Mouse (Mus musculus): Measurements from ENCODE around the gene Dnajc13. TPM values are rescaled to one million over a fixed set of nuclear protein-coding genes. Genes with fewer than 3 reads are reported as not detected.

Dnajc13 gene
- 11.6 and 12.1 TPM in 2 replicates for polyA plus RNA-seq (2016; fragmentation: Nextera tagmentation; extraction: Ambion mirVana)

- Histone ChIP-seq H3K4me1 (peaks cover 35% of the 10 kb centered on the region), H3K36me3 (no peaks in the 10 kb centered on the region), H3K4me3 (peak within 1 kb of the TSS; percentile 96), H3K27ac (peak within 1 kb of the TSS; percentile 83), H3K4me2 (peak within 1 kb of the TSS; percentile 87), H3K27me3 (replicated peaks) (no peaks in the 10 kb centered on the region), H3K9ac (peak within 1 kb of the TSS; percentile 89), H3K9me3 (replicated peaks) (no peaks in the 10 kb centered on the region)
- WGBS (ENCODE audit: insufficient replicate concordance) = under 1% methylated on average over 52 of the region's 60 CpGs
- ATAC-seq = peak; percentile 96
Measured at GRCm38 (mm10) chr9:104262823-104263352, at the start of gene Dnajc13. TSS of gene Dnajc13 (minus strand) at chr9:104262930.

GRCm38 (mm10) chr9:104306734-104307133 lies 44.0 kb upstream of the Dnajc13 start:
- H3K4me2 ChIP-seq = no peak overlapping the region
- H3K4me1 ChIP-seq = no peaks in the 10 kb centered on the region
- no peak for ATAC-seq
- WGBS (ENCODE audit: insufficient replicate concordance) = 12% methylated on average over 6 of the region's 6 CpGs
- H3K27me3 ChIP-seq (replicated peaks) = no peaks in the 10 kb centered on the region
- H3K9me3 ChIP-seq (replicated peaks) = no peaks in the 10 kb centered on the region
- H3K9ac ChIP-seq = no peak overlapping the region
- H3K27ac ChIP-seq = no peak overlapping the region
- no peak overlapping the region for H3K4me3 ChIP-seq
- no peaks in the 10 kb centered on the region for H3K36me3 ChIP-seq

- Histone ChIP-seq H3K9ac (no peak overlapping the region), H3K27me3 (replicated peaks) (no peaks in the 10 kb centered on the region), H3K4me2 (no peak overlapping the region), H3K36me3 (no peaks in the 10 kb centered on the region), H3K9me3 (replicated peaks) (no peaks in the 10 kb centered on the region), H3K4me3 (no peak overlapping the region), H3K4me1 (no peaks in the 10 kb centered on the region), H3K27ac (no peak overlapping the region)
- 77% methylated on average over 6 of the region's 6 CpGs for WGBS (ENCODE audit: insufficient replicate concordance)
- no peak for ATAC-seq
Measured at GRCm38 (mm10) chr9:104305333-104306111, 42.8 kb upstream of the Dnajc13 start.

DNA sequence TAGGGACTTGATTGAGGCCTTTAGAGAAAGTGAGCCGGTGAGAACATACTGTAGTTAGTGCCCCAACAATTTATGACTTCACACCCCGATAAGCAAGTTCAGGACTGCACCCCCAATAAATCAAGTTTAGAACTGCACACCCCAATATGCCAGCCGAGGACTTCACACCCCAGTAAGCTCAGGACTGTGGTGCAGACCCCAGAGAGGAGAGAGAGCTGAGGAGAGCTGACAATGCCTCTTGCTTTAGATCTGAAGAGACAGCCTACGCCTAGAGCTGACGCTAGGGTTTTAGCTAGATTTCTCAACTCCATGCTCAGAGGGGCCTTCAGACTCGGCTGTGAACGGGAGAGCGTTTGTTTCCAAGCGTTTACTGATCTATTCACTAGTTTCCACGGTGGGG lies 42.1 kb upstream of the Dnajc13 start:
- 67% methylated on average over 10 of the region's 10 CpGs for WGBS (ENCODE audit: insufficient replicate concordance)
- Histone ChIP-seq H3K27ac (no peak overlapping the region), H3K36me3 (no peaks in the 10 kb centered on the region), H3K27me3 (replicated peaks) (no peaks in the 10 kb centered on the region), H3K4me3 (no peak overlapping the region), H3K4me2 (no peak overlapping the region), H3K9me3 (replicated peaks) (no peaks in the 10 kb centered on the region), H3K9ac (no peak overlapping the region), H3K4me1 (no peaks in the 10 kb centered on the region)
- no peak for ATAC-seq

GRCm38 (mm10) chr9:104304376-104304775 lies 41.6 kb upstream of the Dnajc13 start:
- H3K4me1 ChIP-seq = no peaks in the 10 kb centered on the region
- no peaks in the 10 kb centered on the region for H3K27me3 ChIP-seq (replicated peaks)
- H3K36me3 ChIP-seq = no peaks in the 10 kb centered on the region
- no peaks in the 10 kb centered on the region for H3K9me3 ChIP-seq (replicated peaks)
- H3K27ac ChIP-seq = no peak overlapping the region
- H3K4me3 ChIP-seq = no peak overlapping the region
- no peak overlapping the region for H3K9ac ChIP-seq
- no peak overlapping the region for H3K4me2 ChIP-seq
- no peak for ATAC-seq
- 59% methylated on average over 4 of the region's 4 CpGs for WGBS (ENCODE audit: insufficient replicate concordance)

DNA sequence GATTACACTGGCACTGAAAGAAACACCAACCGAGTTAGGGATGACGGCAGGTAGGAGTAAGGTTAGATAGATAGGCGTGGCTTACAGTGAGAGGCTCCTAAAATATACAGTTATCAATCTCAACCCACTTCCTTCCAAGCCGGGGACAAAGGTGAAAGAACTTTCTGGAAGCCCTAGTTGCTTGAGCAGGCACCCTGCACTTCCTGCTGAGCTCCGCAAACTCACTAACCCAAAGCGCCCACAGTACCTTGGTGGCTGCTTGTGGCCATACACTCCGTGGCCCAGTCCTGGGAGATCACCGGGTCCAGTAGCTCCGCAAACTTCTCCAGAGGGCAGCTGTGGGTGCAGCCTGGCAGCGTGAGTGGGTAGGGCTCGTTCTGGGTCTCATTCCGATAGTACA lies 37.8 kb upstream of the Dnajc13 start:
- H3K4me2 ChIP-seq = no peak overlapping the region
- H3K4me3 ChIP-seq = no peak overlapping the region
- no peaks in the 10 kb centered on the region for H3K27me3 ChIP-seq (replicated peaks)
- H3K9ac ChIP-seq = no peak overlapping the region
- H3K27ac ChIP-seq = no peak overlapping the region
- WGBS (ENCODE audit: insufficient replicate concordance) = 59% methylated on average over 12 of the region's 12 CpGs
- ATAC-seq = no peak
- H3K36me3 ChIP-seq = no peaks in the 10 kb centered on the region
- H3K4me1 ChIP-seq = no peaks in the 10 kb centered on the region
- no peaks in the 10 kb centered on the region for H3K9me3 ChIP-seq (replicated peaks)

DNA sequence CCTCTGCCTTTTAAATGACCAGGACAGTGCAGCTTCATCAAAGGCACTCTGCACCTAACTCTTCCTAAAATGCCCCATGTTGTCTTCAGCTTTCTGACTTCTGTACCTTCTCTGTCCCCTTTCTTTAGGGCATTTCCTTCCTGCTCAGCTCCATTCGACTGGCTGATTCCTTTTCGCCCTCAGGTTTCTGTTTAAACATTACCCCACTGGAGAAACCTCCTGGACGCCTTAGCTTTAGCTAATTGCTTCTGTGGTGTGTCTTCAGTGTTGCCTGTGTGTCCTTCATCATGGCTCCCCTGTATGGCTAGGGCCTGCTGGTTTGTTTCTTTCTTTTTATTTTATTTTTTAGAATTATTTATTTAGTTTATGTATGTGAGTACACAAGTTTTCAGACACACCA lies 34.3 kb upstream of the Dnajc13 start:
- no peak for ATAC-seq
- H3K4me3 ChIP-seq = no peak overlapping the region
- H3K27ac ChIP-seq = no peak overlapping the region
- H3K36me3 ChIP-seq = no peaks in the 10 kb centered on the region
- no peak overlapping the region for H3K4me2 ChIP-seq
- no peak overlapping the region for H3K9ac ChIP-seq
- WGBS (ENCODE audit: insufficient replicate concordance) = 37% methylated on average over 3 of the region's 3 CpGs
- no peaks in the 10 kb centered on the region for H3K9me3 ChIP-seq (replicated peaks)
- no peaks in the 10 kb centered on the region for H3K27me3 ChIP-seq (replicated peaks)
- H3K4me1 ChIP-seq = no peaks in the 10 kb centered on the region

- Histone ChIP-seq H3K9me3 (replicated peaks) (no peaks in the 10 kb centered on the region), H3K27me3 (replicated peaks) (no peaks in the 10 kb centered on the region), H3K9ac (no peak overlapping the region), H3K4me1 (no peaks in the 10 kb centered on the region), H3K36me3 (no peaks in the 10 kb centered on the region), H3K4me3 (no peak overlapping the region), H3K27ac (no peak overlapping the region), H3K4me2 (no peak overlapping the region)
- whole genome bisulfite sequencing (ENCODE audit: insufficient replicate concordance) = 35% methylated on average over 6 of the region's 6 CpGs
- no peak for ATAC-seq
Measured at GRCm38 (mm10) chr9:104284934-104285333, 22.2 kb upstream of the Dnajc13 start.

DNA sequence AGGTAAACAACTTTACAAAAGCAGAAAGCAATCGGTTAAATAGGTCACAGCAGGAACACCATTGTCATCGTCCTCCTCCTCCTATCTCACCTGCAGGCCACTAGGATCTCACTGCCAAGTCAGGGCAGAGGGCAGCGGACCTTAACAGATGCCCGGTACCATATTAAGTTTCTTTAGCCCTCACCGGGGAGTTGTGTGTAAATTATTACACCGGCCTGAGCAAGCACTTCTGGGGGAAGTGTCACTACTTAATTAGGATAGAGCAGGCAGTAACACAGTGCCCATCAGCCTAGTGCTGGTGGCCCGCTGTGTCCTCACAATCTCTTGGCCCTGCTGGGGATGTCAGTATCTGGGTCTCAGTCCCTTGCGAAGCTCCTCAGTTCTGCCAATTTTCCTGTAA lies 19.8 kb upstream of the Dnajc13 start:
- H3K9me3 ChIP-seq (replicated peaks) = no peaks in the 10 kb centered on the region
- no peaks in the 10 kb centered on the region for H3K27me3 ChIP-seq (replicated peaks)
- H3K27ac ChIP-seq = no peak overlapping the region
- no peaks in the 10 kb centered on the region for H3K4me1 ChIP-seq
- no peaks in the 10 kb centered on the region for H3K36me3 ChIP-seq
- no peak overlapping the region for H3K4me3 ChIP-seq
- WGBS (ENCODE audit: insufficient replicate concordance) = 59% methylated on average over 8 of the region's 8 CpGs
- no peak overlapping the region for H3K4me2 ChIP-seq
- no peak for ATAC-seq
- H3K9ac ChIP-seq = no peak overlapping the region

DNA sequence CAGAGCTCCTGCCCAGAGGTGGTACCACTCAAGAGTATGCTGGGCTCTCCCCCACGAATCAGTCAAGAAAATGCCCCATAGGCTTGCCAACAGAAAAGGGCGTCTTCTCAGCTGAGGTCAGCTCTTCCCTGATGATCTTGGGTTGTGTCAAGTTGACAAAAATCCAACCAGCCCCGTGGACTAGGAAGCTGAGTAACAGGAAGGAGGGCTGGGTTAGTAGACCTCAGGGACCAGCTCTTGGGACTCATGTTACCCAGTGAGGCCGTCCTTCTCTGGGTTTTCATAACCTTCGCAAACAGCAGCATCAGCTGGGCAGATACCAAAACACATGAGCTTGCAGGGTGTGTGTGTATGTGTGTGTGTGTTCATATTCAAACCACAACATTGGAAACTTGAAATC lies 19.0 kb upstream of the Dnajc13 start:
- ATAC-seq = no peak
- Histone ChIP-seq H3K4me2 (no peak overlapping the region), H3K27ac (no peak overlapping the region), H3K9ac (no peak overlapping the region), H3K27me3 (replicated peaks) (no peaks in the 10 kb centered on the region), H3K9me3 (replicated peaks) (no peaks in the 10 kb centered on the region), H3K36me3 (no peaks in the 10 kb centered on the region), H3K4me3 (no peak overlapping the region), H3K4me1 (no peaks in the 10 kb centered on the region)
- WGBS (ENCODE audit: insufficient replicate concordance) = 56% methylated on average over 5 of the region's 5 CpGs

GRCm38 (mm10) chr9:104280725-104281495 lies 18.2 kb upstream of the Dnajc13 start:
- Histone ChIP-seq H3K27ac (no peak overlapping the region), H3K27me3 (replicated peaks) (no peaks in the 10 kb centered on the region), H3K4me2 (no peak overlapping the region), H3K9ac (no peak overlapping the region), H3K4me3 (no peak overlapping the region), H3K9me3 (replicated peaks) (no peaks in the 10 kb centered on the region), H3K4me1 (no peaks in the 10 kb centered on the region), H3K36me3 (no peaks in the 10 kb centered on the region)
- WGBS (ENCODE audit: insufficient replicate concordance) = 60% methylated on average over 8 of the region's 8 CpGs
- no peak for ATAC-seq

DNA sequence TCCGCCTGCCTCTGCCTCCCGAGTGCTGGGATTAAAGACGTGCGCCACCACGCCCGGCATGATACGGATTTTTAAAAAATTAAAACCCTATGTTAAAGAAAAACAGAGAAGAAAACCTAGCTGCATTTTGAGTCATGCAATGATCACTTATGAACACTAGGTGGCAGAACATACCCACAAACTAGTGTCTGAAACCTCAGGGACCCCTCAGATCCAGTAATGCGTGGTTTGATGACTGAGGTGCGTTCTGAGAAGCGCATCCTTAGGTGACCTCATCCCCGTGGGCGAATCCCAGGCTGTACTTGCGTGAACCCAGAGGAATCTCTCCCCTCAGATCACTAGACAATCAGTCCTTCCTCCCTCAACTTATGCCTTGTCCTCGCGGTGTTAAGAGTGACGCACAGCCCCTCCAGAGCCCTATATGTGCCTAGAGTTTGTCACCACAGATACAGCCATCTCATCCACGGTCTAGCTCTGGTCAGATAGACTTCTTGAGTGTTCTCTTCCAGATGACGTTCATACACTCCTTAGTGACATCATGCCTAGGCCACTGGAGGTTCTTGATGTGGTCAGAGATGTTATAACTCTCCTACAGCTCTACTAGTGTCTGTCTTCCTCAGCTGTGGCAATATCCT lies 14.9 kb upstream of the Dnajc13 start:
- 17% methylated on average over 18 of the region's 18 CpGs for WGBS (ENCODE audit: insufficient replicate concordance)
- Histone ChIP-seq H3K9ac (no peak overlapping the region), H3K4me3 (no peak overlapping the region), H3K27ac (no peak overlapping the region), H3K36me3 (no peaks in the 10 kb centered on the region), H3K4me1 (no peaks in the 10 kb centered on the region), H3K9me3 (replicated peaks) (no peaks in the 10 kb centered on the region), H3K27me3 (replicated peaks) (no peaks in the 10 kb centered on the region), H3K4me2 (peak overlapping the region; percentile 31; the same call in 1 of the 2 replicates)
- ATAC-seq = no peak
